Mouse (Mus musculus): ENCODE measurements around the gene Nmral1. TPM values are rescaled to one million over a fixed set of nuclear protein-coding genes. Genes with fewer than 3 reads are reported as not detected.

Gene Nmral1
- total RNA-seq, 1 experiment = 35.2 TPM

DNA sequence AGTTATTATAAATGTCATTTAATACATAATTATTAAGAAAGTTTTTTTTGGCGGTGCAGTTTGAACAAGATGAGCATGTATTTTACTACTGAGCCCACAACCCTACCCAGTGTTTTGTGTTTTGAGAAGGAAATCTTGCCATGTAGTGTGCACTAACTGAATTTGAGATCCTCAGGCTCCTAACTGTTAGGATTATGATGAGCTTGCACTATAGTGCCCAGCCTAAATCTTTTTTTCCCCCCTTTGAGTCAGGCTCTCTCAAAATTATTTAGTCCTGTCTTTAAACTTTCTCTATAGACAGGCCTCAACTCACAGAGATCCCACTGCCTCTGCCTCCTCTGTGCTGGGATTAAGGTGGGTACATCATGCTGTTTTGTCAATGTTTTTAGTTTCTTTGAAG, 8.4 kb upstream of the Nmral1 start:
- 0 out of 4 replicates have a peak overlapping the region, but pooled peaks of 1 of the 2 experiments have one; percentile 95 for H3K4me3 ChIP-seq (ENCODE audit: insufficient read depth in 1 of 2, low read depth in 1 of 2, low read length in 2 of 2, poor library complexity in 1 of 2, severe bottlenecking in 1 of 2)
- no peak overlapping the region for H3K9ac ChIP-seq (ENCODE audit: insufficient read depth, low read depth, low read length, poor library complexity, severe bottlenecking)
- H3K27ac ChIP-seq (ENCODE audit: insufficient read depth, low read depth, low read length, poor library complexity, severe bottlenecking) = no peak overlapping the region
- in situ Hi-C loops (cut with MboI; ENCODE audit: low sequenced_read_pairs in 2 of 2, unreplicated experiment in 2 of 2) = loop anchor here in 1 of 2 experiments (5.0 kb wide), 1 partner anchor 45 kb away; no protein-coding TSS in a partner anchor
- no peaks in the 10 kb centered on the region for H3K9me3 ChIP-seq (ENCODE audit: control insufficient read depth, insufficient read depth, low read depth, low read length)
- TF ChIP-seq ZNF384 (IDR thresholded peaks at IDR 0.05; ENCODE audit: low read depth, low read length) (no peak), HCFC1 (IDR thresholded peaks at IDR 0.05; ENCODE audit: borderline replicate concordance, insufficient read depth, low read length) (no peak), ZC3H11A (IDR thresholded peaks at IDR 0.05; ENCODE audit: borderline replicate concordance, low read depth, low read length) (no peak), CHD2 (IDR thresholded peaks at IDR 0.05; ENCODE audit: low read depth, low read length) (no peak), MAFK (IDR thresholded peaks at IDR 0.05; ENCODE audit: insufficient read depth, low read depth, low read length) (no peak)
- no peak for DNase-seq (ENCODE audit: low read depth, low spot score)
- no peaks in the 10 kb centered on the region for H3K36me3 ChIP-seq (ENCODE audit: control insufficient read depth, insufficient read depth, low read length, poor library complexity, severe bottlenecking)
- H3K4me1 ChIP-seq (ENCODE audit: control insufficient read depth in 2 of 2, insufficient read depth in 2 of 2, low read length in 2 of 2, poor library complexity in 1 of 2) = no peaks in the 10 kb centered on the region

DNA sequence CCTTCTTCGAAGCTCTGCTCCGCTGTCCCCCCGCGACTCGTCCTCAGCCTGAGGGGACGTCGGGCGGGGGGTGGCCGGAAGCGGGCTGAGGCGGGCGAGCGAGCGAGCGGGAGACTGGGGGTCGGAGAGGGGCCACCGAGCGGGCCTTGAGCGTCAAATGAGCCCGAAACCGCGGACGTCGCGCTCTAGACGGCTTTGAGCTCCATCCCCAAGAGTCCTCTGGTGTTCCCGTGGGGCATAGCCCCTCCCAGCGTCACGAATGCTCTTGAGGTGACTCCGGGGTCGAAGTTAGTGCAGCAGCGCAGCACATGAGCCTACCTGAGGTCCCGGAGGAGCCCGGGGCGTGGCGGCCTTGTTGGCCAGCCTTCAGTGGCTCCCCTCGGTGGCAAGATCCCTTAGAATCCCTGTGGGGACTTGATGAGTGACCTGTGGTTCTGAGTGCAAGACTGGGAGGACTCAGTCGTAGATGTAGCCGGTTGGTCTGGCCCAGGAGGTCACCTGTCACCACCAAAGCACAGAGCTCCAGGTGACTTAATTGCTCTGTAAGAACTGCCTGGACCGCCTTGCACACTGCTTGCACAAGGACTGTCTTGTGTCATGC, 7.5 kb upstream of the Nmral1 start:
- Histone ChIP-seq H3K9me3 (ENCODE audit: control insufficient read depth, insufficient read depth, low read depth, low read length) (no peaks in the 10 kb centered on the region), H3K36me3 (ENCODE audit: control insufficient read depth, insufficient read depth, low read length, poor library complexity, severe bottlenecking) (no peaks in the 10 kb centered on the region), H3K4me3 (ENCODE audit: insufficient read depth in 1 of 2, low read depth in 1 of 2, low read length in 2 of 2, poor library complexity in 1 of 2, severe bottlenecking in 1 of 2) (peak overlapping the region; percentile 84 to 95), H3K27ac (ENCODE audit: insufficient read depth, low read depth, low read length, poor library complexity, severe bottlenecking) (no peak overlapping the region), H3K9ac (ENCODE audit: insufficient read depth, low read depth, low read length, poor library complexity, severe bottlenecking) (peak overlapping the region; percentile 85), H3K4me1 (ENCODE audit: control insufficient read depth in 2 of 2, insufficient read depth in 2 of 2, low read length in 2 of 2, poor library complexity in 1 of 2) (no peaks in the 10 kb centered on the region)
- in situ Hi-C loops (cut with MboI; ENCODE audit: low sequenced_read_pairs in 2 of 2, unreplicated experiment in 2 of 2) = loop anchor here in 1 of 2 experiments (5.0 kb wide), 1 partner anchor 46 kb away; no protein-coding TSS in a partner anchor
- DNase-seq (ENCODE audit: low read depth, low spot score) = no peak
- TF ChIP-seq ZC3H11A (IDR thresholded peaks at IDR 0.05; ENCODE audit: borderline replicate concordance, low read depth, low read length) (no peak), ZNF384 (IDR thresholded peaks at IDR 0.05; ENCODE audit: low read depth, low read length) (no peak), CHD2 (IDR thresholded peaks at IDR 0.05; ENCODE audit: low read depth, low read length) (no peak), MAFK (IDR thresholded peaks at IDR 0.05; ENCODE audit: insufficient read depth, low read depth, low read length) (no peak), HCFC1 (IDR thresholded peaks at IDR 0.05; ENCODE audit: borderline replicate concordance, insufficient read depth, low read length) (no peak; the same call in 1 of the 2 replicates)

DNA sequence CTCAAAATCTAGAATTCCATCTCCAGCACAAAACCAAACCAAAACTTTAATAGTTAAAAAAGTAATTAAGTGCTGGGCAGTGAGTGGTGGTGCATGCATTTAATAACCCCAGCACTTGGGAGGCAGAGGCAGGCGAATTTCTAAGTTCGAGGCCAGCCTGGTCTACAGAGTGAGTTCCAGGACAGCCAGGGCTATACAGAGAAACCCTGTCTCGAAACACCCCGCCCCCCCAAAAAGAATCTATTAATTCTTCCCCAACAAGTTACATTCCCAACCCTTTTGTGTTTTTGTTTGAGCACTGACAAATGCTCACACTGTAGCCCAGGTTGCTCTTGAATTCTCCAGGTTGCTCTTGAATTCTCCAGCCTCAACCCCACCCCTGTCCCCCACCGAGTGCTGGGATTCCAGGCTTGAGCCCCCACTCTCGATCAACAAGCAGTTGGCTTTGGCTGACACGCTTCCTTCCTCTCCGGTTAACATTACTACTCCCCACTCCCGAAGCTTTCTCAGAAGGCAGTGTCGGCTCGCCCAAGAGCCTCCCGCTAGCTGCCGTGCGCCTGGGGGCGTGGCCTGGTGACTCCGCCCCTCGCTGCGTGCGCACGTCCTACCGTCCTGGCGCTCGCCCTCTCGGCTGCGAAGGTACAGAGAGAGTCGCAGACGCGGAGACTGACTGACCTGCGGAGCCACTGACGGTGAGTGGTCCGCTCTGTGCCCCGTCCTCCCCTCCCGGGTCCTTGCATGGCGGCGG, 6.8 kb upstream of the Nmral1 start, which contains the start of gene Hmox2:
Hmox2 (plus strand) TSS at position 582 of the 748 bp plus-strand sequence.
- no peaks in the 10 kb centered on the region for H3K4me1 ChIP-seq (ENCODE audit: control insufficient read depth in 2 of 2, insufficient read depth in 2 of 2, low read length in 2 of 2, poor library complexity in 1 of 2)
- in situ Hi-C loops (cut with MboI; ENCODE audit: low sequenced_read_pairs in 2 of 2, unreplicated experiment in 2 of 2) = loop anchor here in 1 of 2 experiments (5.0 kb wide), 1 partner anchor 46 kb away; no protein-coding TSS in a partner anchor
- peak within 1 kb of the TSS; percentile 84 to 95 for H3K4me3 ChIP-seq (ENCODE audit: insufficient read depth in 1 of 2, low read depth in 1 of 2, low read length in 2 of 2, poor library complexity in 1 of 2, severe bottlenecking in 1 of 2)
- DNase-seq (ENCODE audit: low read depth, low spot score) = peak; percentile 75
- H3K9ac ChIP-seq (ENCODE audit: insufficient read depth, low read depth, low read length, poor library complexity, severe bottlenecking) = peak within 1 kb of the TSS; percentile 85
- peak; percentile 55; the same call in 1 of the 2 replicates for TF ChIP-seq HCFC1 (IDR thresholded peaks at IDR 0.05; ENCODE audit: borderline replicate concordance, insufficient read depth, low read length)
- no peak for TF ChIP-seq CHD2 (IDR thresholded peaks at IDR 0.05; ENCODE audit: low read depth, low read length)
- no peaks in the 10 kb centered on the region for H3K36me3 ChIP-seq (ENCODE audit: control insufficient read depth, insufficient read depth, low read length, poor library complexity, severe bottlenecking)
- H3K9me3 ChIP-seq (ENCODE audit: control insufficient read depth, insufficient read depth, low read depth, low read length) = no peaks in the 10 kb centered on the region
- H3K27ac ChIP-seq (ENCODE audit: insufficient read depth, low read depth, low read length, poor library complexity, severe bottlenecking) = no peak within 1 kb of the TSS

DNA sequence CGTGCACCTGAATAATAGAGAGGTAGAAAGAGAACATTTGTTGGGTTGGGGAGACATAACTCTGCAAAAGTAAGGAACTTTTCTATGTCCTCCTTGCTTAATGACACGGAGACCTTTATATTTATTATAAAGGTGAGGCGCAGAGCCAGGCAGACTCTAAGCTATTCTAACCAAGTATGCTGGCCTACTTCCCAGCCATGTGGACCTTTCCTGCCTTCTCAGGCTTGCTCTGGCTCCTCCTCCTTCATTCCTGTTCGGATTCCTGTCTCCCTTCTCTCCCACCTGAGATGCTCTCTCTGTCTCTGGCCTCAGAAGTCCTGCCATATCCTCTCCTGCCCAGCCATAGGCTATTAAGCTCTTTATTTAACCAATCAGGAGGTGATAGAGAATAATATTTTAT, 6.1 kb upstream of the Nmral1 start:
- in situ Hi-C loops (cut with MboI; ENCODE audit: low sequenced_read_pairs in 2 of 2, unreplicated experiment in 2 of 2) = loop anchor here in 1 of 2 experiments (5.0 kb wide), 1 partner anchor 47 kb away; no protein-coding TSS in a partner anchor
- TF ChIP-seq CHD2 (IDR thresholded peaks at IDR 0.05; ENCODE audit: low read depth, low read length) (no peak), ZNF384 (IDR thresholded peaks at IDR 0.05; ENCODE audit: low read depth, low read length) (no peak), ZC3H11A (IDR thresholded peaks at IDR 0.05; ENCODE audit: borderline replicate concordance, low read depth, low read length) (no peak), HCFC1 (IDR thresholded peaks at IDR 0.05; ENCODE audit: borderline replicate concordance, insufficient read depth, low read length) (no peak), MAFK (IDR thresholded peaks at IDR 0.05; ENCODE audit: insufficient read depth, low read depth, low read length) (no peak)
- H3K27ac ChIP-seq (ENCODE audit: insufficient read depth, low read depth, low read length, poor library complexity, severe bottlenecking) = no peak overlapping the region

More for the DNA sequence above, 6.1 kb upstream of the Nmral1 start:
- Histone ChIP-seq H3K9ac (ENCODE audit: insufficient read depth, low read depth, low read length, poor library complexity, severe bottlenecking) (no peak overlapping the region), H3K4me3 (ENCODE audit: insufficient read depth in 1 of 2, low read depth in 1 of 2, low read length in 2 of 2, poor library complexity in 1 of 2, severe bottlenecking in 1 of 2) (no peak overlapping the region), H3K9me3 (ENCODE audit: control insufficient read depth, insufficient read depth, low read depth, low read length) (no peaks in the 10 kb centered on the region), H3K36me3 (ENCODE audit: control insufficient read depth, insufficient read depth, low read length, poor library complexity, severe bottlenecking) (no peaks in the 10 kb centered on the region), H3K4me1 (ENCODE audit: control insufficient read depth in 2 of 2, insufficient read depth in 2 of 2, low read length in 2 of 2, poor library complexity in 1 of 2) (no peaks in the 10 kb centered on the region)
- no peak for DNase-seq (ENCODE audit: low read depth, low spot score)

Data from ES-E14 (cell line).